Mouse (Mus musculus) liver, embryonic 15.5 days (tissue): ENCODE results near the gene Taar1. TPM values are rescaled to one million over a fixed set of nuclear protein-coding genes. Genes with fewer than 3 reads are reported as not detected.

ENCODE experiments used
- ATAC-seq: fragments of 200-750 bp; cut with Nextera tagmentation; 2 replicates; pipeline ENCODE4 v1.8.0; 2017; ENCODE audit warnings: moderate number of reproducible peaks, mild to moderate bottlenecking, moderate library complexity; ENCODE audit not compliant: insufficient read depth
- H3K27ac ChIP-seq: fragments of 300-500 bp; sonication (generic); replicated peaks from 2 replicates; pipeline ENCODE4 v1.5.1; 2015; ENCODE audit warnings: mild to moderate bottlenecking, inconsistent platforms
- H3K27me3 ChIP-seq: fragments of 300-500 bp; sonication (generic); 2 replicates; pipeline ENCODE4 v1.6.1; 2015; ENCODE audit warnings: mild to moderate bottlenecking, inconsistent platforms
- H3K36me3 ChIP-seq: fragments of 300-500 bp; sonication (generic); replicated peaks from 2 replicates; pipeline ENCODE4 v1.6.1; 2015; ENCODE audit warnings: moderate library complexity, mild to moderate bottlenecking, inconsistent platforms
- H3K4me1 ChIP-seq: fragments of 300-500 bp; sonication (generic); replicated peaks from 2 replicates; pipeline ENCODE4 v1.6.1; 2015; ENCODE audit warnings: inconsistent platforms
- H3K4me2 ChIP-seq: fragments of 300-500 bp; sonication (generic); 2 replicates; pipeline ENCODE4 v1.6.1; 2015; ENCODE audit warnings: moderate library complexity, mild to moderate bottlenecking, inconsistent platforms
- H3K4me3 ChIP-seq: fragments of 300-500 bp; sonication (generic); replicated peaks from 2 replicates; pipeline ENCODE4 v1.5.1; 2015; ENCODE audit warnings: mild to moderate bottlenecking, inconsistent platforms
- H3K9ac ChIP-seq: fragments of 300-500 bp; sonication (generic); 2 replicates; pipeline ENCODE4 v1.6.1; 2015; ENCODE audit warnings: moderate library complexity, mild to moderate bottlenecking, inconsistent platforms
- H3K9me3 ChIP-seq: fragments of 300-500 bp; sonication (generic); replicated peaks from 2 replicates; pipeline ENCODE4 v1.6.1; 2016; ENCODE audit warnings: inconsistent platforms
- WGBS: fragments of 180-500 bp; shearing (Covaris S2); methylation state at CpG from one replicate; pipeline ENCODE4 v1.1.7; 2015; ENCODE audit warnings: mixed read lengths; ENCODE audit not compliant: insufficient replicate concordance; 5-methylcytosine and 5-hydroxymethylcytosine counted together
- polyA plus RNA-seq: library from polyadenylated mRNA; unstranded; fragments of >200 nt; fragmentation: Nextera tagmentation; extraction: Ambion mirVana; gene quantifications from 2 replicates; pipeline ENCODE4 v1.2.1, GENCODE M21; 2015

Taar1 gene
- polyA plus RNA-seq, result not detected in 2 replicates

DNA sequence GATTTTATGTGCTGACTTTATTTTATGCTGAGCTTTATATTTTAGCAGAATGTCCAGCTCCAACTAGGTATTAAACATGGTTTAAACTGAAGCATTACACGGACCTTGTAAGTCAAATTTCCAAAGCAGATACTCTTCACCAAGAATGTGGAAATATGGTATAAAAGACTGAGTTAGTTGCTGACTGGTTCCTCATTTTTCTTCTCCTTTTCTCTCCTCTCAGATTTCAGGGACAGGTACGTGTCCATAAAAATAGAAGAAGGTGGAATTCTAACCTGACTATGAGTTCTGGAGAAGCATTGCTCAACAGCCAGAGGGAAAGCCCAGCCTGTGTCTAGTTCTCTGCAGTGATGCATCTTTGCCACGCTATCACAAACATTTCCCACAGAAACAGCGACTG, at the start of gene Taar1:
TSS of gene Taar1 (plus strand) at position 301 of the 400 bp plus-strand sequence.
- Histone ChIP-seq H3K9ac (no peak within 1 kb of the TSS), H3K4me3 (no peak within 1 kb of the TSS), H3K4me2 (no peak within 1 kb of the TSS), H3K27ac (no peak within 1 kb of the TSS), H3K27me3 (no peaks in the 10 kb centered on the region), H3K9me3 (no peaks in the 10 kb centered on the region), H3K4me1 (no peaks in the 10 kb centered on the region), H3K36me3 (no peaks in the 10 kb centered on the region)
- no peak for ATAC-seq
- WGBS, result 57% methylated on average over 4 of the region's 4 CpGs

DNA sequence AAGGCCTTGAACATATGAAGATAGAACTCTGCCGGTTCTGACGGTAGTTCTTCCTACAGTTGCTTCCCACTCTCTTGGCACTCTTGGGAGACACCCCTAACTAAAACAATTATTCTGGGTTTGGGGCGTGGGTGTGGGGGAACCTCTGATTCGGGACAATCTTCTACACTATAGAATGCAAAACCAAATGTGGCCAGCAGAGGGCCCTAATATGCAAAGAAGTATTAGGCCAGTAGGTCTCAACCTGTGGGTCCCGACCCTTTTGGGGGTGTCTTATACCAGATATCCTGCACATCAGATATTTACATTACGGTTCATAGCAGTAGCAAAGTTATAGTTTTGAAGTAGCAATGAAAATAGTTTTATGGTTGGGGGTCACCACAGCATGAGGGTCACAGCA, 39.5 kb upstream of the Taar1 start:
- Histone ChIP-seq H3K36me3 (no peaks in the 10 kb centered on the region), H3K4me2 (no peak overlapping the region), H3K9ac (no peak overlapping the region), H3K4me1 (no peaks in the 10 kb centered on the region), H3K4me3 (no peak overlapping the region), H3K27me3 (no peaks in the 10 kb centered on the region), H3K27ac (no peak overlapping the region), H3K9me3 (no peaks in the 10 kb centered on the region)
- ATAC-seq, result no peak
- WGBS, result 67% methylated on average over 6 of the region's 6 CpGs

DNA sequence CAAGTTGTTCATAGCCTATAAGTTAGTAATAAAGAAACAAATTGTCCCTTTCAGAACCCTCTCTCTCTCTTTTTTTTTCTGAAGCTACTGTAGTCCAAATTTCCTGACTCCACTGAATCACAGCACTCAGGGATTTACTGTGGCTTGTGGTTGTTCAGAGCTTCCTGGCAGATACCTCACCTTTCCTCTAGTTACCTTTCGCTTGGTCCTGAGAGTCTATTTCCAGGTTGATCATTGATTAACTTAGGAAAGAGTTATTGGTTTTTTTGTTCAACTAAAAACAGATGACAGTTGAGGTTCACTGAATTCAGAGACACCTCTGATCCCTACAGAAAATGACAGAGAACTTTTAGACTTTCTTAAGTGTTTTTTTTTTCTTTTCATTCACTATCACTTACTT, 35.2 kb upstream of the Taar1 start:
- 50% methylated on average over 1 of the region's 1 CpGs for WGBS
- Histone ChIP-seq H3K36me3 (no peaks in the 10 kb centered on the region), H3K4me1 (no peaks in the 10 kb centered on the region), H3K9me3 (no peaks in the 10 kb centered on the region), H3K4me3 (no peak overlapping the region), H3K27me3 (no peaks in the 10 kb centered on the region), H3K9ac (no peak overlapping the region), H3K4me2 (no peak overlapping the region), H3K27ac (no peak overlapping the region)
- no peak for ATAC-seq

DNA sequence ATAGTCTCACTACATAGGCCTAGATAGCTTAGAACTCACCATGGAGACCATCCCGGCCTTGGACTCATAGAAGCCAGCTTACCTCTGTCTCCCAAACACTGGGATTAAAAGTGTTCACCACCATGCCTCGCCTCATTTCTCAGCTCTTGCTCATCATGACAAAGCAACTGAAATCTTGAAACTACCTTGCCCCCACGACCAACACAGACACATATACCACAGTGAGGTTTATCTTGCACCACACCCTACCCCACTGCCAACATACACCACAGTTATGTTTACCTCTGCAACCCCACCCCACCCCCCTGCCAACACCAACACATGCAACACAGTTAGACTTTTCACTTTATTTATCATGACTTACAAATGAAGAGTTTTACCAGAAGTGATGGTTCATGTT, 34.1 kb upstream of the Taar1 start:
- H3K4me2 ChIP-seq, result no peak overlapping the region
- H3K36me3 ChIP-seq, result no peaks in the 10 kb centered on the region
- no peaks in the 10 kb centered on the region for H3K9me3 ChIP-seq
- H3K27ac ChIP-seq, result no peak overlapping the region
- H3K4me1 ChIP-seq, result no peaks in the 10 kb centered on the region
- H3K9ac ChIP-seq, result no peak overlapping the region
- no peak overlapping the region for H3K4me3 ChIP-seq
- no peaks in the 10 kb centered on the region for H3K27me3 ChIP-seq
- WGBS, result 37% methylated on average over 3 of the region's 3 CpGs
- ATAC-seq, result no peak

DNA sequence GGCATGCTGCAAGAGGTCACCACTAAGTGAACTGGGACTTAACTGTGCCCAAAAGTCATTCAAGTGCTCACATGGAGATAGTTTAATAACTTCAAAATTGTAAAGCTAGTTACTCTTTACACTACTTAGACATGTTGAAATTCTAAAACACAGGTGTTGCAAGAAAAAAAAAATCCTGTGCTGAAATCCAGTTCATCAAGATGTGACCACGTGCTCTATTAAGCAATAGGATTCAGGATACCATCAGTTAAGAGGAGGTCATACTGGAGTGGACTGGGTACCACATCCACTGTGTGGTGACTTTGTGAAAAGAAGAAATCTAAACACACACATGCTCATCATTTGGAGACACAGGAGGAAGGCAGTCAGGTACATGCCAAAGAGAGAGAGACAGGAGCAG, 27.2 kb upstream of the Taar1 start:
- Histone ChIP-seq H3K4me1 (no peaks in the 10 kb centered on the region; the same call in 1 of the 2 replicates), H3K27ac (no peak overlapping the region), H3K4me3 (no peak overlapping the region), H3K9ac (no peak overlapping the region), H3K9me3 (no peaks in the 10 kb centered on the region), H3K27me3 (no peaks in the 10 kb centered on the region), H3K36me3 (no peaks in the 10 kb centered on the region), H3K4me2 (no peak overlapping the region)
- 54% methylated on average over 1 of the region's 1 CpGs for WGBS
- no peak for ATAC-seq

DNA sequence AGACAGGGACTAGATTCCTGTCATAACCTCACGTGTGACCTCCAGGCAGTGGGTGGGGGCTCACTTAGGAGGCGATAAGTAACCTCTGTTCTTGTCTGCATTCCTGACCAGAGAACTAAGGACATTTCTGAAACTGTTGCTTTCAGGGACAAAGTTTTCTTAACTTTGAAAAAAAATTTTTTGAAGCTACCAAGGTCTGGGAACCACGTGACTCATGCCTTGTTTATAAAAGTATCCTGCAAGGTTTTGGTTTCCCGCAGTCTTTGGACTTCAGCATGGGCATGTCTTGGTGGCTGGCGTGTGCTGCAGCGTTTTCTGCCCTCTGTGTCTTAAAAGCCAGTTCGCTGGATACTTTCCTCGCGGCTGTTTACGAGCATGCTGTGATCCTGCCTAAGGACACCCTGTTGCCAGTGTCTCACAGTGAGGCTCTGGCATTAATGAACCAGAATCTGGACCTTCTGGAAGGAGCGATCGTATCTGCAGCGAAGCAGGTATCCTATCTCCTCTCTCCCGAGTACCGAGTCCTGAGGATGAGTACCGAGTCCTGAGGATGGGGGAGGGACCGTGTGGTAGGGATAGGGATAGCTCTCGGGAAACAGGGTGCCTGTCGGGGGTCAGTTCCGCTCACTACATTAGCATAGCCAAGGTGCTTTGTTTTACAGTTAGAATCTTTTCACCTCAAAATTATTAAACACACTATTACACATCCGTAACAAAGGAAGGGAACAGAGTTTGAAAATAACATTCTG, 25.4 kb upstream of the Taar1 start, which contains the start of gene Vnn1:
TSS of gene Vnn1 (plus strand) at position 88 of the 749 bp plus-strand sequence.
- Histone ChIP-seq H3K9ac (no peak within 1 kb of the TSS), H3K4me3 (no peak within 1 kb of the TSS), H3K27ac (no peak within 1 kb of the TSS), H3K36me3 (no peaks in the 10 kb centered on the region), H3K9me3 (no peaks in the 10 kb centered on the region), H3K27me3 (no peaks in the 10 kb centered on the region), H3K4me1 (no peaks in the 10 kb centered on the region; the same call in 1 of the 2 replicates), H3K4me2 (peak within 1 kb of the TSS; percentile 46)
- 29% methylated on average over 21 of the region's 21 CpGs for WGBS
- ATAC-seq, result no peak

DNA sequence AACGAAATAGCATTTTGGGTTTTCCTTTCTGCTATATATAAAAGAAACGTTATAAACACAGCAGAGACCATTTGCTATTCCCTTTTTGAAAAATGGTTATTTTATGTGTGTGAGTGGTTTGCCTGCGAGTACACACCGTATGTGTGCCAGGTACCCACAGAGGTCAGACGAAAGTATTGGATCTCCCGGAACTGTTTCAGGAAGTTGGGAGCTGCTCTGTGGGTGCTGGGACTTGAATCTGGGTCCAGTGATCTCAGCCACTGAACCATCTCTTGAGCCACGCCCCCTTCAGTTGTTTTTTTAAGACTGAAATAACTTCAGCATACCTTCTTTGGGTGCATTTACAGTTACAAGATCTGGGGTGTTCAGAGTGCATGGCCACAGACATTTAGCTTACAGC, 24.8 kb upstream of the Taar1 start:
- Histone ChIP-seq H3K9ac (no peak overlapping the region), H3K27me3 (no peaks in the 10 kb centered on the region), H3K4me1 (no peaks in the 10 kb centered on the region; the same call in 1 of the 2 replicates), H3K36me3 (no peaks in the 10 kb centered on the region), H3K9me3 (no peaks in the 10 kb centered on the region), H3K4me3 (no peak overlapping the region), H3K27ac (no peak overlapping the region), H3K4me2 (no peak overlapping the region)
- no peak for ATAC-seq
- WGBS, result 52% methylated on average over 7 of the region's 7 CpGs

DNA sequence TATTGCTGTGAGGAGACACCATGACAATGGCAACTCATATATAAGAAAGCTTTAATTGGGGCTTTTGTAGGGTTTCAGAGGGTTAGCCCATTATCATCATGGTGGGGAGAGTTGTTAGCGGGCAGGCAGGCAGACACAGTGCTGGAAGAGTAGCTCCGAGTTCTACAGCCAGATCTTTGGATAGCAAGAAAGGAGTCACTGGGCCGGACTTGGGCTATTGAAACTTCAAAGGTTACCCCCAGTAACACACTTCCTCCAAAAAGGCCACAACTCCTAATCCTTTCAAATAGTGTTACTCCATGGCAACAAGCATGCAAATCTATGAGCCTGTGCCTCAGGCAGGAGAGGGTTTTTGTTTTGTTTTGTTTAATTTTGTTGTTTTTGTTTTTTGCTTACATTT, 19.0 kb upstream of the Taar1 start:
- Histone ChIP-seq H3K4me2 (no peak overlapping the region), H3K4me3 (no peak overlapping the region), H3K9me3 (no peaks in the 10 kb centered on the region), H3K27me3 (no peaks in the 10 kb centered on the region), H3K27ac (no peak overlapping the region), H3K4me1 (no peaks in the 10 kb centered on the region), H3K9ac (no peak overlapping the region), H3K36me3 (no peaks in the 10 kb centered on the region)
- WGBS, result 64% methylated on average over 3 of the region's 3 CpGs
- ATAC-seq, result no peak

DNA sequence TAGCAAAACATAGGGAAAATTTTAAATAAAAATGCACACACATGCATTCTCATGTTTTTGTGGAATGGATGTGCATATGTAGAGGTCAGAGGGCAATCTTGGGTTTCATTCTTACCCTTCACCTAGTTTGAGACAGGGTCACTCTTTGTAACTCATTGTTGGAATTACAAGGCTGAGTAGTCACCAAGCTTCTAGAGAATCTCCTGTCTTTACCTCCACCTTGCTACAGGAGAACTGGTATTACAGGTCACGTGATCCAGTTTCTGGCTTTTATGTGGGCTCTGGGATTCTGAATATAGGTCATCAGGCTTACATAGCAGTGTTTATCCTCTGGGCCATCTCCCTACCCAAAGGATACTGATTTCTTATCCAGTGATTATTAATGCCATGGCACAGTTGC, 14.5 kb upstream of the Taar1 start:
- Histone ChIP-seq H3K4me1 (no peaks in the 10 kb centered on the region), H3K27ac (no peak overlapping the region), H3K9me3 (no peaks in the 10 kb centered on the region), H3K27me3 (no peaks in the 10 kb centered on the region), H3K4me2 (no peak overlapping the region), H3K4me3 (no peak overlapping the region), H3K36me3 (no peaks in the 10 kb centered on the region), H3K9ac (no peak overlapping the region)
- ATAC-seq, result no peak
- WGBS, result 70% methylated on average over 1 of the region's 1 CpGs

DNA sequence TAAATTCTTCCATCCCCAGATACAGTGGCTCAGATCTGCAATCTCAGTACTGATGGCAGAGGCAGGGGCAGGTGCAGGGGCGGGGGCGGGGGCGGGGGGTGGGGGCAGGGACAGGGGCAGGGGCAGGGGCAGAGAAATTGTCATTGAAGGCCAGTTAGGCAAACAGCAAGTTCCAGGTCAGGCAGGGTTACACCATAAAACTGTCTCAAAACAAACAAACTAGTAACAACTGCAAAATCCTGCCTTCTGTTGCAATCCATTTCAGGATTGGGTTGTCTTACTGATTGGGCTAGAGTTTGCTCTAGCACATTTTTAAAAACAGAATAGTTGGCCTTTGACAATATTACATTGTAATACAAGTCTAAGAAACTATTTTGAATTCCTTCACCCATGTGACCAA, 2.3 kb downstream of the Taar1 start:
- 51% methylated on average over 3 of the region's 3 CpGs for WGBS
- no peak overlapping the region for H3K9ac ChIP-seq
- H3K4me2 ChIP-seq, result no peak overlapping the region
- H3K4me3 ChIP-seq, result no peak overlapping the region
- ATAC-seq, result peak; percentile 65
- no peaks in the 10 kb centered on the region for H3K9me3 ChIP-seq
- no peaks in the 10 kb centered on the region for H3K36me3 ChIP-seq
- H3K4me1 ChIP-seq, result no peaks in the 10 kb centered on the region
- no peak overlapping the region for H3K27ac ChIP-seq
- no peaks in the 10 kb centered on the region for H3K27me3 ChIP-seq

DNA sequence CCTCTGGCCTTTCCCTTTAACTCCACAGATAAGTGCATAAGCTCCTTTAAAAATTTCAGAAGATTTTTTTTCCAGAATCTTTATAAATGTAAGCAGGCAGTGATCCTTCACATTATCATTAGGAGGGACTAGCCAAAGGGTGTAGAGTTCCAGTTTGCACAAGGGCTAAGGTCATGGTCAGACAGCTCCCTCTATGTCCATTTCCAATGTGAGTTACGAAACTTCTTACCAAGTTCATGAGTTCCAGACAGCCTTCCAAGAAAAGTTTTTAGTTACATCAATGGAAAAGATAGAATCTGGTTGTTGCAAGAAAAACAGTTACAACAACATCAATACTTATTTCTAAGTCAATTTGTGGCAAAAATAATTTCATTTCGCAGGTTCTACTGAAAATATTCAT, 3.8 kb downstream of the Taar1 start:
- H3K4me3 ChIP-seq, result no peak overlapping the region
- H3K4me1 ChIP-seq, result no peaks in the 10 kb centered on the region
- no peaks in the 10 kb centered on the region for H3K9me3 ChIP-seq
- no peak for ATAC-seq
- H3K27ac ChIP-seq, result no peak overlapping the region
- H3K27me3 ChIP-seq, result no peaks in the 10 kb centered on the region
- 48% methylated on average over 2 of the region's 2 CpGs for WGBS
- H3K9ac ChIP-seq, result no peak overlapping the region
- no peak overlapping the region for H3K4me2 ChIP-seq
- H3K36me3 ChIP-seq, result no peaks in the 10 kb centered on the region

DNA sequence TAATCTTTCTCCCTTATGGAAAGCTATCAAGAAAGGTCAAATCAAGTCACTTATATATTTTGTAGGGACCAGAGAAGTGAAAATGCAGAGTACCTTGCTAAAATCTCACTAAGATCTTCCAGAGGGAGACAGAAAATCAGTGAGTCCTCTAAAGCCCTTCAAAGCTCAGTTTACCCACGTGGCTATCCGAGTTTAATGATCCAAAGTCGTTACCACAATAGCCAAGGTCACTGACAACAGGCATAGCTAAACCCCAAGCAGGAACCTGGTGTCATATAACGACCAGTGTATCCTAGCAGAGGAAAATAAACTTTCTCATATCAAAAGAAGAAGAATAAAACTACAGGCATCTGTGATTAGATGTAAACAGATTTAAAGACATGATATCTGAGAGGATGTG, 17.5 kb downstream of the Taar1 start:
- H3K27me3 ChIP-seq, result no peaks in the 10 kb centered on the region
- H3K27ac ChIP-seq, result no peak overlapping the region
- H3K4me1 ChIP-seq, result no peaks in the 10 kb centered on the region
- no peak for ATAC-seq
- H3K4me3 ChIP-seq, result no peak overlapping the region
- H3K9me3 ChIP-seq, result no peaks in the 10 kb centered on the region
- WGBS, result 26% methylated on average over 4 of the region's 4 CpGs
- H3K4me2 ChIP-seq, result no peak overlapping the region
- no peaks in the 10 kb centered on the region for H3K36me3 ChIP-seq
- H3K9ac ChIP-seq, result no peak overlapping the region
